Mouse (Mus musculus) heart, postnatal 4 days (tissue): ENCODE data around the gene Zfp612. TPM values are rescaled to one million over a fixed set of nuclear protein-coding genes. Genes with fewer than 3 reads are reported as not detected.

Source experiments
- DNase-seq: peaks from one replicate; pipeline ENCODE4 v3.0.0; 2021
- total RNA-seq, 2 experiments: library from RNA; stranded (reverse); gene quantifications; 2 replicates each; pipeline ENCODE4 v1.2.3; 2021

Gene Zfp612
- total RNA-seq, 2 experiments from 2014 or later = 6.2 to 6.3 TPM

DNA sequence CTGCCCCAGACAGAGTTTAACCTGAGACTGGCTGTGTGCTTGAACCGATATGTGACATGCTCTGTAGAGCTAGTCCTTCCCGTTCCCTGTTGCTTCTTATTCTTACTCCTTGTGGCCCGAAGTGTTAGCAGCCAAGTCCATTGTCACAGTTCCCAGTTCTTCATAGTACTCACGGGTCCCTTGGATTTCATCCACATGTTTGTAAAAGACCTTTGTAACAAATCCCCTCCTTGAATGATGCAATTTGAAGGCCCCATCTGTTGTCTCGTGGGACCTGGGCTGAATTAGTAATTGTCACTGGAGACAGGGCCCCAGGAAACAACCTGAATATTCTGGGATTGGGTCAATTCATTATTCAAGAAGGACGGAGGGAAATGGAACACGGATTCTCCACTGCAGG is 56.0 kb downstream of the Zfp612 start:
- DNase-seq = no peak

DNA sequence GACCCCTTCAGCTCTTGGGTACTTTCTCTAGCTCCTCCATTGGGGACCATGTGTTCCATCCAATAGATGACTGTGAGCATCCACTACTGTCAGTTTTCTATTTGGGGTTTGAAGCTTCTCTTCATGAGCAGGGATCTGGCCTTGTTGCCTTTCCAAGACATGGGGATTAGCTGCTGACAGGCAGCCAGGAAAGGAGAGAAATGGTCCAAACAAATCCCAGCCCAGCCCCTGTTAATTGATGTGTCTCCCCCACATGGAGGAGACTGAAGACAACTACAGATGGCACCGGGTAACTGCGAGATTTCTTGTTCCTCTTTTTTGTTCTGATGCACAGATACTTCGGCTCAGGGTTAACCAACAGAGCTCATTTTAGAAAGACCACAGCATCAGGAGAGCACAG is 60.6 kb downstream of the Zfp612 start:
- no peak for DNase-seq

DNA sequence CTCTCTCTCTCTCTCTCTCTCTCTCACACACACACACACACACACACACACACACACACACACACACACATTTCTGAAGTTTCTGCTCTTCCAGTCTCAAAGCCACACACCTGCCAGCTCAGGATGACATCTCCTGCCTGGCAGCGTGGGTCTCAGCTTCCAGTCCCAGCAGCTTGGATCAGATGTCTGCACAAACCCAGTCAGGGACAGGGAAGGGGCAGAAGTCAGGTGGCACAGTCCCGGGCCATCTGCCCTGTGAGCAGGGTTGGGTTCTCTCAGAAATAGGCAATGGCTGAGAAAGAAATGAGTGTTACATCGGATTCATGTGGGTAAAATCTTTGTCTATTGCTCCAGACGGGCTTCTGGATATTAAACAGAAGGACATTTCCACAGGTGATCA is 61.2 kb downstream of the Zfp612 start:
- no peak for DNase-seq

Other genes starting within 250 kb of the Zfp612 start
- gene Phlpp2, start 211.2 kb upstream of the Zfp612 start, total RNA-seq = 1 to 10 TPM; 6.0 to 6.5 TPM
- gene Marveld3, start 117.5 kb upstream of the Zfp612 start, total RNA-seq = under 1 TPM; 0.36 to 0.63 TPM
- gene Tat, start 89.3 kb upstream of the Zfp612 start, total RNA-seq = under 1 TPM in 1 of 2 experiments, not detected in 1; 0.14 TPM
- gene Chst4, start 40.0 kb upstream of the Zfp612 start, total RNA-seq = 1 to 10 TPM; 2.1 to 4.0 TPM
- not detected for gene Gm21964, start 21.5 kb downstream of the Zfp612 start, total RNA-seq
- gene Gm17720, start 23.0 kb downstream of the Zfp612 start, total RNA-seq = not detected
- gene Calb2, start 88.5 kb downstream of the Zfp612 start, total RNA-seq = under 1 TPM; 0.31 to 0.65 TPM
- 1 to 10 TPM; 3.9 to 4.5 TPM for gene Cmtr2, start 135.9 kb downstream of the Zfp612 start, total RNA-seq
- under 1 TPM; 0.14 to 0.16 TPM for gene Hydin, start 187.2 kb downstream of the Zfp612 start, total RNA-seq